Mouse (Mus musculus): ENCODE measurements around the gene Fam71e2.

GRCm38 (mm10) chr7:4782130-4782529, 11.0 kb upstream of the Fam71e2 start:
- TF ChIP-seq CTCF (IDR thresholded peaks at IDR 0.05; ENCODE audit: low read depth) (no peak), EP300 (optimal IDR thresholded peaks at IDR 0.05) (no peak)
